Mouse (Mus musculus) MEL (cell line): ENCODE measurements around the gene Gm49027. TPM values are rescaled to one million over a fixed set of nuclear protein-coding genes. Genes with fewer than 3 reads are reported as not detected.
"Not testable (repeated sequence)": the region's sequence is repeated elsewhere in the genome, so short reads cannot be mapped to it uniquely, and the experiment has no call there.

Experiments used
- DNase-seq: peaks from one replicate; pipeline ENCODE4 v3.0.0; 2011; ENCODE audit warnings: low read depth, low spot score
- H3K27ac ChIP-seq: 2 replicates; pipeline ENCODE4 v1.5.1; 2012; ENCODE audit warnings: low read depth, mild to moderate bottlenecking, control low read depth, low read length, moderate library complexity; ENCODE audit not compliant: control insufficient read depth
- H3K27me3 ChIP-seq, 2 experiments: fragments of 150-350 bp in 1 of 2; sonication (generic) in 1 of 2; 2 replicates each; pipeline ENCODE4 v1.6.1; 2012; ENCODE audit warnings: low read length in 2 of 2, mild to moderate bottlenecking in 2 of 2, improper control_type of control experiment in 1 of 2, moderate library complexity in 1 of 2; ENCODE audit not compliant: insufficient read depth in 2 of 2, control insufficient read depth in 1 of 2
- H3K36me3 ChIP-seq, 2 experiments: 2 replicates each; pipeline ENCODE4 v1.6.1; 2012 to 2014; ENCODE audit warnings: low read length in 2 of 2, improper control_type of control experiment in 1 of 2, inconsistent platforms in 1 of 2, mild to moderate bottlenecking in 1 of 2; ENCODE audit not compliant: insufficient read depth in 2 of 2, control insufficient read depth in 1 of 2
- H3K4me1 ChIP-seq, 2 experiments: fragments of 150-350 bp in 1 of 2; sonication (generic) in 1 of 2; 2 replicates each; pipeline ENCODE4 v1.6.1; 2012; ENCODE audit warnings: low read length in 2 of 2, improper control_type of control experiment in 1 of 2, mild to moderate bottlenecking in 1 of 2; ENCODE audit not compliant: insufficient read depth in 2 of 2, control insufficient read depth in 1 of 2
- H3K4me3 ChIP-seq, 2 experiments: fragments of 150-350 bp in 1 of 2; sonication (generic) in 1 of 2; 2 replicates each; pipeline ENCODE4 v1.5.1; 2012; ENCODE audit warnings: low read depth in 2 of 2, low read length in 2 of 2, mild to moderate bottlenecking in 2 of 2, moderate library complexity in 2 of 2, control low read depth in 1 of 2, improper control_type of control experiment in 1 of 2; ENCODE audit not compliant: control insufficient read depth in 1 of 2, insufficient read depth in 1 of 2
- H3K79me2 ChIP-seq: 2 replicates; pipeline ENCODE4 v1.6.1; 2012; ENCODE audit warnings: mild to moderate bottlenecking, low read length, moderate library complexity; ENCODE audit not compliant: control insufficient read depth, poor library complexity, insufficient read depth
- H3K9ac ChIP-seq: 2 replicates; pipeline ENCODE4 v1.6.1; 2012; ENCODE audit warnings: low read depth, mild to moderate bottlenecking, control low read depth, low read length, moderate library complexity; ENCODE audit not compliant: control insufficient read depth, poor library complexity, severe bottlenecking
- H3K9me3 ChIP-seq: fragments of 150-350 bp; sonication (generic); replicated peaks from 2 replicates; pipeline ENCODE4 v1.6.1; 2012; ENCODE audit warnings: mild to moderate bottlenecking, low read length, improper control_type of control experiment, moderate library complexity; ENCODE audit not compliant: insufficient read depth
- CHD1 ChIP-seq: IDR thresholded peaks from 2 replicates; pipeline ENCODE4 v1.6.1; 2012; ENCODE audit warnings: low read depth, mild to moderate bottlenecking, inconsistent platforms, low read length, improper control_type of control experiment
- CHD2 ChIP-seq: IDR thresholded peaks from 2 replicates; pipeline ENCODE4 v1.6.1; 2011; ENCODE audit warnings: low read length, improper control_type of control experiment
- EP300 ChIP-seq, 2 experiments: IDR thresholded peaks; 2 replicates each; pipeline ENCODE4 v1.6.1; 2011; ENCODE audit warnings: improper control_type of control experiment in 2 of 2, low read length in 2 of 2, low read depth in 1 of 2, mild to moderate bottlenecking in 1 of 2
- HCFC1 ChIP-seq: IDR thresholded peaks from 2 replicates; pipeline ENCODE4 v1.6.1; 2012; ENCODE audit warnings: low read depth, mild to moderate bottlenecking, inconsistent platforms, low read length, improper control_type of control experiment, moderate library complexity
- MAFK ChIP-seq: IDR thresholded peaks from 2 replicates; pipeline ENCODE4 v1.6.1; 2011; ENCODE audit warnings: low read depth, mild to moderate bottlenecking, low read length, improper control_type of control experiment, borderline replicate concordance
- MAX ChIP-seq: IDR thresholded peaks from 2 replicates; pipeline ENCODE4 v1.6.1; 2011; ENCODE audit warnings: low read length, improper control_type of control experiment
- MEF2A ChIP-seq: IDR thresholded peaks from 2 replicates; pipeline ENCODE4 v1.6.1; 2014; ENCODE audit warnings: low read depth, mild to moderate bottlenecking, inconsistent platforms, low read length, improper control_type of control experiment; ENCODE audit not compliant: poor library complexity, insufficient replicate concordance, severe bottlenecking; ENCODE audit errors: extremely low read depth
- MXI1 ChIP-seq: IDR thresholded peaks from 2 replicates; pipeline ENCODE4 v1.6.1; 2011; ENCODE audit warnings: mild to moderate bottlenecking, low read depth, low read length, improper control_type of control experiment
- NRF1 ChIP-seq: IDR thresholded peaks from 2 replicates; pipeline ENCODE4 v1.6.1; 2014; ENCODE audit warnings: low read depth, mild to moderate bottlenecking, inconsistent platforms, low read length, improper control_type of control experiment, moderate library complexity; ENCODE audit not compliant: poor library complexity, insufficient read depth, severe bottlenecking
- POLR2AphosphoS5 ChIP-seq: IDR thresholded peaks from 2 replicates; pipeline ENCODE4 v1.6.1; 2012; ENCODE audit warnings: low read depth, borderline replicate concordance, mild to moderate bottlenecking, inconsistent platforms, low read length, moderate library complexity, mixed read lengths
- SIN3A ChIP-seq: IDR thresholded peaks from 2 replicates; pipeline ENCODE4 v1.6.1; 2012; ENCODE audit warnings: low read length, improper control_type of control experiment, inconsistent platforms
- TBP ChIP-seq: IDR thresholded peaks from 2 replicates; pipeline ENCODE4 v1.8.0; 2011; ENCODE audit warnings: low read depth, low read length, improper control_type of control experiment
- TCF12 ChIP-seq: IDR thresholded peaks from 2 replicates; pipeline ENCODE4 v1.6.1; 2014; ENCODE audit warnings: low read depth, mild to moderate bottlenecking, inconsistent platforms, low read length, improper control_type of control experiment, moderate library complexity
- UBTF ChIP-seq: IDR thresholded peaks from 2 replicates; pipeline ENCODE4 v1.6.1; 2012; ENCODE audit warnings: low read depth, mild to moderate bottlenecking, inconsistent platforms, low read length, improper control_type of control experiment, moderate library complexity, borderline replicate concordance; ENCODE audit not compliant: insufficient read depth
- USF2 ChIP-seq, 2 experiments: IDR thresholded peaks; 2 replicates each; pipeline ENCODE4 v1.6.1; 2011 to 2012; ENCODE audit warnings: improper control_type of control experiment in 2 of 2, low read length in 2 of 2, borderline replicate concordance in 1 of 2, inconsistent platforms in 1 of 2, low read depth in 1 of 2, mild to moderate bottlenecking in 1 of 2; ENCODE audit not compliant: insufficient read depth in 1 of 2
- ZNF384 ChIP-seq: IDR thresholded peaks from 2 replicates; pipeline ENCODE4 v1.6.1; 2012; ENCODE audit warnings: low read depth, mild to moderate bottlenecking, inconsistent platforms, low read length, improper control_type of control experiment
- polyA plus RNA-seq, 2 experiments: library from polyadenylated mRNA; stranded (reverse) in 1 of 2; unstranded in 1 of 2; fragments of >175 nt in 1 of 2; fragments of >200 nt in 1 of 2; gene quantifications; 2 replicates each; pipeline versions ENCODE4 v1.2.1 to v1.2.4; 2012; ENCODE audit warnings: low replicate concordance in 2 of 2, low read depth in 1 of 2; ENCODE audit not compliant: insufficient read length in 2 of 2, insufficient read depth in 1 of 2, missing spikeins in 1 of 2
- total RNA-seq: library from RNA; depleted of rRNA; stranded (reverse); fragments of 300-350 nt; gene quantifications from 2 replicates; pipeline ENCODE4 v1.2.3, GENCODE M21; 2012

The Gm49027 gene
- total and polyA plus RNA-seq, 3 experiments = 0.53 to 0.54 TPM; not detected in 1

GRCm38 (mm10) chr5:123512102-123512501 lies 13.2 kb downstream of the Gm49027 start:
- Histone ChIP-seq H3K27me3 (no peaks in the 10 kb centered on the region), H3K9me3 (no peaks in the 10 kb centered on the region), H3K27ac (peak overlapping the region; percentile 26), H3K4me1 (peaks cover 3 to 19% of the 10 kb centered on the region in 2 experiments), H3K79me2 (no peaks in the 10 kb centered on the region), H3K9ac (no peak overlapping the region; the same call in 1 of the 2 replicates), H3K4me3 (no peak overlapping the region), H3K36me3 (peaks cover 0 to 9% of the 10 kb centered on the region in 2 experiments; a peak in 2 of 4 replicates)
- peak; percentile 74 for DNase-seq
- no peak for TF ChIP-seq NRF1
- no peak for TF ChIP-seq CHD1
- no peak for TF ChIP-seq MAFK
- TF ChIP-seq SIN3A = no peak
- TF ChIP-seq HCFC1 = no peak
- TF ChIP-seq CHD2 = no peak
- TF ChIP-seq USF2 (IDR thresholded peaks at IDR 0.05; ENCODE audit: borderline replicate concordance in 1 of 2, insufficient read depth in 1 of 2, low read depth in 1 of 2, low read length in 2 of 2) = no peak
- TF ChIP-seq TBP = no peak
- TF ChIP-seq UBTF = no peak
- no peak for TF ChIP-seq ZNF384
- no peak for TF ChIP-seq EP300 (IDR thresholded peaks at IDR 0.05; ENCODE audit: low read depth in 1 of 2, low read length in 2 of 2)
- no peak for TF ChIP-seq MXI1
- TF ChIP-seq TCF12 = no peak
- no peak for TF ChIP-seq MEF2A
- TF ChIP-seq MAX = no peak
- TF ChIP-seq POLR2AphosphoS5 = no peak

- H3K27me3 ChIP-seq, H3K79me2 ChIP-seq, H3K4me3 ChIP-seq, DNase-seq, H3K36me3 ChIP-seq, H3K9ac ChIP-seq, H3K9me3 ChIP-seq: not testable (repeated sequence)
- Histone ChIP-seq H3K27ac (peak overlapping the region; percentile 17; the same call in 1 of the 2 replicates), H3K4me1 (peaks cover 3 to 19% of the 10 kb centered on the region in 2 experiments)
These were observed 13.9 kb downstream of the Gm49027 start for GRCm38 (mm10) chr5:123511426-123511825.
